Mouse (Mus musculus) hindbrain, embryonic 16.5 days (tissue): Measurements from ENCODE around the gene Ace. TPM values are rescaled to one million over a fixed set of nuclear protein-coding genes. Genes with fewer than 3 reads are reported as not detected.

ENCODE experiments used
- ATAC-seq: fragments of 200-750 bp; cut with Nextera tagmentation; 2 replicates; pipeline ENCODE4 v1.8.0; 2017; ENCODE audit warnings: moderate TSS enrichment, moderate library complexity
- H3K27ac ChIP-seq: fragments of 300-500 bp; sonication (generic); 2 replicates; pipeline ENCODE4 v1.5.1; 2014; ENCODE audit warnings: low read depth, mild to moderate bottlenecking, control low read depth, low read length, moderate library complexity
- H3K27me3 ChIP-seq: fragments of 300-500 bp; sonication (generic); replicated peaks from 2 replicates; pipeline ENCODE4 v1.6.1; 2014; ENCODE audit warnings: low read length; ENCODE audit not compliant: control insufficient read depth, insufficient read depth
- H3K36me3 ChIP-seq: fragments of 300-500 bp; sonication (generic); 2 replicates; pipeline ENCODE4 v1.6.1; 2014; ENCODE audit warnings: mild to moderate bottlenecking, low read length, moderate library complexity, mixed read lengths; ENCODE audit not compliant: control insufficient read depth, insufficient read depth
- H3K4me1 ChIP-seq: fragments of 300-500 bp; sonication (generic); 2 replicates; pipeline ENCODE4 v1.6.1; 2014; ENCODE audit warnings: low read depth, low read length; ENCODE audit not compliant: control insufficient read depth, insufficient read depth
- H3K4me2 ChIP-seq: fragments of 300-500 bp; sonication (generic); 2 replicates; pipeline ENCODE4 v1.6.1; 2014; ENCODE audit warnings: mild to moderate bottlenecking, low read length, control low read depth, moderate library complexity
- H3K4me3 ChIP-seq: fragments of 300-500 bp; sonication (generic); 2 replicates; pipeline ENCODE4 v1.5.1; 2014; ENCODE audit warnings: mild to moderate bottlenecking, low read length, control low read depth, moderate library complexity
- H3K9ac ChIP-seq: fragments of 300-500 bp; sonication (generic); 2 replicates; pipeline ENCODE4 v1.6.1; 2014; ENCODE audit warnings: low read depth, mild to moderate bottlenecking, control low read depth, low read length, moderate library complexity
- H3K9me3 ChIP-seq: fragments of 300-500 bp; sonication (generic); 2 replicates; pipeline ENCODE4 v1.6.1; 2014; ENCODE audit warnings: mild to moderate bottlenecking, low read length, moderate library complexity; ENCODE audit not compliant: control insufficient read depth
- WGBS: fragments of 180-500 bp; shearing (Covaris S2); extraction: QIAGEN DNeasy Blood & Tissue Kit; methylation state at CpG from one replicate; pipeline ENCODE4 v1.1.7; 2014; 5-methylcytosine and 5-hydroxymethylcytosine counted together
- polyA plus RNA-seq: library from polyadenylated mRNA; unstranded; fragments of >200 nt; fragmentation: Nextera tagmentation; extraction: Ambion mirVana; gene quantifications from 2 replicates; pipeline ENCODE4 v1.2.1, GENCODE M21; 2015

Gene Ace
- polyA plus RNA-seq, 1 experiment from 2014 or later, result 8.6 TPM

DNA sequence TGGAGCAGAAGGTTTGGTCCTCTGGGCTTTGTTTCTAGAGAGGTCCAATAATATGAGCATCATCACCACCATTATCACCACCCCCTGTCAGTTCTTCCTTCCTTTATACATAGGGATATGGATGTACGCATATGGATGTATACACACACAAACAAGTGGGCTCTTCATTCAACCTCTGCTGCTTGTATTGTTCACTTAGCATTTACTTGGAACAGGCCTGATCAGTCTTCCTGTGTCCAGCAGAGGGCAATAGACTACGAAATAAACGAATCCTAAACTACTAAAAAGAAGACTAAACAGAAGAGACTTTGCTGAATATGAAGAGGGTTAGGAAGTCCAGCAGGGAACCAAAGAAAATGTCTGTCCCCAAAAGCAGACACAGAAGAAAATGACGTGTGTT is 34.0 kb downstream of the Ace start:
- 53% methylated on average over 4 of the region's 4 CpGs for WGBS
- H3K36me3 ChIP-seq, result no peaks in the 10 kb centered on the region
- H3K27ac ChIP-seq, result no peak overlapping the region
- no peaks in the 10 kb centered on the region; the same call in 1 of the 2 replicates for H3K4me1 ChIP-seq
- ATAC-seq, result no peak
- no peaks in the 10 kb centered on the region for H3K9me3 ChIP-seq
- H3K27me3 ChIP-seq, result no peaks in the 10 kb centered on the region
- no peak overlapping the region for H3K4me3 ChIP-seq
- H3K9ac ChIP-seq, result no peak overlapping the region
- no peak overlapping the region for H3K4me2 ChIP-seq

DNA sequence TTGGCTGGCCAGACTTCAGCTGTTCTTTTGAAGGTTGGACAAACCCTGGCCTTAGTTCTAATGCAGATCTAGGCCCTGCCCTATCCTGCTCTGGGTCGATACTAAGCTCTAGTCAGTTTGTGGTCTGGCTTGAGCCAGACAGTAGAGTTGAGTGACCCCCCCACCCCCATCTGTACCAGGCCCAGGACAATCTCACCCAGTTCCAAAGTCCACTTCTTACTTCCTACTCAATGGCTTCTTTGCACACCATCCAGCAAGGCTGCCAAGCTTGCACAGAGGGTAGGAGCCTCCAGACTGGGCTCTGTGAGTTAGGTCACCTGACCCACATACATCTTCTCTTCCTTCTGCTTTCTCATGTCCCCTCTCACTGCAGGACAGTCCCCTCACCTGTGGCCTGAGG is 36.8 kb downstream of the Ace start:
- Histone ChIP-seq H3K9ac (no peak overlapping the region), H3K9me3 (no peaks in the 10 kb centered on the region), H3K27ac (no peak overlapping the region), H3K36me3 (no peaks in the 10 kb centered on the region), H3K4me1 (peaks cover 3% of the 10 kb centered on the region), H3K27me3 (no peaks in the 10 kb centered on the region), H3K4me2 (no peak overlapping the region), H3K4me3 (no peak overlapping the region)
- ATAC-seq, result no peak
- WGBS, result 79% methylated on average over 1 of the region's 1 CpGs

DNA sequence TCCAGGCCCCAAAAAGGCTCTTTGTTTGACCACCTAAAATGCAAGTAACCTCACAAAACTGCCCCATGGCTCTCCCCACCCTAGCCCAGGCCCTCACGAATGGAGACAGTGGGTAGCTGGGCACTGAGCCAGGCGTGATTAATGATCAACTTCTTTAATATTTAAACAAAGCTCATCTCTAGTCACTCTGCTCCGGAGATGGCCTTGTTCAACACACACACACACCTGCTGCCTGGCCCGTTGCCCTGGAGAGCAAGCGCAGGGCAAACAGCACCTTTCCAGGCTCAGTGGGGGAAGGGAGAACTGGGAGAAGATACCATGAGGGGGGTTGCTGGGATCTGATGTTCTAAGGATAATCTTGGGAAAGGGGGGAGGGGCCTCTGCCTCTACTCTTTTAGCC is 38.2 kb downstream of the Ace start:
- no peak for ATAC-seq
- Histone ChIP-seq H3K27ac (no peak overlapping the region), H3K4me3 (no peak overlapping the region), H3K9ac (no peak overlapping the region), H3K4me1 (peaks cover 3% of the 10 kb centered on the region), H3K9me3 (no peaks in the 10 kb centered on the region), H3K36me3 (no peaks in the 10 kb centered on the region), H3K4me2 (no peak overlapping the region), H3K27me3 (no peaks in the 10 kb centered on the region)
- WGBS, result 25% methylated on average over 5 of the region's 5 CpGs

DNA sequence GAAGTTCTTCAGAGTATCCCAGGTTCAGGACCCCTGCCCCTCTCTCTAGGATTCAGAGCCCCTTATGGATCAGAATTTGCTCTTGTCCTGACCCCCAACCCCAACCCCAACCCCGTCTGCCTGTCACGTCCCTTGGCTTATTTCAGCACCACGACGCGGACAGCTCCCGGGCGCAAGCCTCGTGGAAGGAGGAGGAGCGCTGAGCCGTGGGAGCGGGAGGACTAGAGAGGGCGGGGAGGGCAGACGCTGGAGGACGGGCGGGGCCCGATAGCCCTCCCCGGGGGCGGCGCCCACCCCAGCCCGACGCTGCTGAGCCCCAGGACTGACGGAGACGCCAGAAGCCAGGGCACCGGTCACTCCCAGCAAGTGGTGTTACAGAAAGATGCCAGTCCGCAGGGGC is 40.1 kb downstream of the Ace start, which contains the start of gene Kcnh6:
Gene Kcnh6 (plus strand): TSS at position 304 of the 400 bp plus-strand sequence.
- ATAC-seq, result no peak
- Histone ChIP-seq H3K4me1 (peaks cover 3% of the 10 kb centered on the region), H3K27ac (no peak within 1 kb of the TSS), H3K27me3 (no peaks in the 10 kb centered on the region), H3K4me3 (peak within 1 kb of the TSS; percentile 32), H3K9ac (peak within 1 kb of the TSS; percentile 53), H3K36me3 (no peaks in the 10 kb centered on the region), H3K9me3 (no peaks in the 10 kb centered on the region), H3K4me2 (peak within 1 kb of the TSS; percentile 68)
- 3% methylated on average over 21 of the region's 25 CpGs for WGBS

DNA sequence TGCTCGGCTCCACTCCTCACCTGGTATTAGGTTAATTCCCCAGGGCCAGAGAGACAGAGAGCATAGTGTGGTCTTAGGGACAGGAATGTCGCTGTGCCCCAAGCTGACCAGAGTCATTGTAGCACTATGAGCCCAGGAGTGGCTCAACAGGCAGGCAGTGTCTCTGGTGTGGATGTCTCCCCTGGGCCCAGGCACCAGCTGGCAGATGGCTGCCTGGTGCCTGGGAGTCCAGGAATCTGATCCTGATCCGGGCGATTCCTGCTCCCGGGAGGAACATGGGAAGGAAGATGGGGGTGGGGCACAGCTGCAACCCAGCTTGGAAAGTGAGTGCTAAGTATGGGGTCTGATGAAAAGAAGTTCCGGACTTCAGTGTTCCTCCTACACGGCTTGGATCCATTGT is 45.0 kb downstream of the Ace start:
- Histone ChIP-seq H3K9ac (no peak overlapping the region), H3K9me3 (no peaks in the 10 kb centered on the region), H3K4me2 (no peak overlapping the region), H3K4me1 (peaks cover 11% of the 10 kb centered on the region), H3K4me3 (no peak overlapping the region), H3K27ac (no peak overlapping the region), H3K27me3 (no peaks in the 10 kb centered on the region), H3K36me3 (no peaks in the 10 kb centered on the region)
- WGBS, result 51% methylated on average over 7 of the region's 7 CpGs
- no peak for ATAC-seq

DNA sequence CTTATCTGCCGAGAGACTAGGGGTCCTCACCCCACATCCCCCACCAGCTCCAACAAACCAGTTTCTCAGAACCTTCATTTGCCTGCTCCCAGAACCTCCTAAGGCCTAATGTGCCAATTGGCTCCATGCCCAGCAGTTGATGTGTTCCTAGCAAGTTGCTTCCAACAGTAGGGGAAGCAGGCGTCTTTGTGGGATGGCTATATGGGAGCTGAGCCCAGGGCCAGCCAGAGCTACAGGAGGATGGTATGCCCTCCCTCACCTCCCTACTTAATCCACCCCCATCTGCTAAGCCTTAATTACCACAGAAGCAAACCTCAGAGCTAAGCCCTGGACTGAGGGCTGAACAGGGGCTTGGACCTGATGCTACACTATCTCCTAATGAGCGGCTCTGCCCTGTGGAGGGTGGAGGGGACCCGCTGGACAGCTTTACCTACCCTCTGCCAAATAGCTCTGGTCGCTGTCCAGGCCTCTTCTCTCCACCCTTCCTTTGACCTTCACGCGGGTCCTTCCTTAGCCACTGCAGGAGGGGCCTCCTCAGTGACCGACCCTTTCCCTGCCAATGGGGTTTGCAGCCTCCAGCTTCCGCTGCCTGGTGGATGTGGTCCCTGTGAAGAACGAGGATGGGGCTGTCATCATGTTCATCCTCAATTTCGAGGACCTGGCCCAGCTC is 45.9 kb downstream of the Ace start:
- H3K36me3 ChIP-seq, result no peaks in the 10 kb centered on the region
- peak; percentile 69 for ATAC-seq
- H3K27me3 ChIP-seq, result no peaks in the 10 kb centered on the region
- H3K4me3 ChIP-seq, result no peak overlapping the region
- H3K9ac ChIP-seq, result no peak overlapping the region
- H3K9me3 ChIP-seq, result no peaks in the 10 kb centered on the region
- H3K4me2 ChIP-seq, result no peak overlapping the region
- H3K27ac ChIP-seq, result no peak overlapping the region
- peaks cover 8% of the 10 kb centered on the region; the same call in 1 of the 2 replicates for H3K4me1 ChIP-seq
- WGBS, result 56% methylated on average over 11 of the region's 11 CpGs

DNA sequence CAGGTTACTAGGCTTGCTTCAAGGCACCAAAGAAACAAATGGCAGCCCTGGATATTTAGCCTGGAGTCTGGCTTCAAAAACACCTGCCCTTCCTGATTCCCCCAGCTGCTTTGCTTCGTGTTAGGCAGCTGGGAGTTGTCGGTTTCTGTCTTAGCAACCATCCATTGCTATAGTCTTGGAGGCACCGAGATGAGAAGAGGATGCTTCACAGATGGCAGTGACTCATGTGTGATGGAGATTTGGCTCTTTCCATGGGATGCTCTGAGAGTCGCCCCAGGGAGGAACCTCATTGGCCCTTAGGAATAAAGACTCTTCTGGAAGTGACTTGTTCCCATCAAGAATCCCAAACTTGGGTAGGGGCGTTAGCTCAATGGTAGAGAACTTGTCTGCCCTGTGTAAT is 48.7 kb downstream of the Ace start:
- Histone ChIP-seq H3K4me2 (no peak overlapping the region), H3K27me3 (no peaks in the 10 kb centered on the region), H3K36me3 (no peaks in the 10 kb centered on the region), H3K9ac (no peak overlapping the region), H3K27ac (no peak overlapping the region), H3K4me1 (peaks cover 18% of the 10 kb centered on the region), H3K4me3 (no peak overlapping the region), H3K9me3 (no peaks in the 10 kb centered on the region)
- no peak for ATAC-seq
- WGBS, result 81% methylated on average over 5 of the region's 5 CpGs

DNA sequence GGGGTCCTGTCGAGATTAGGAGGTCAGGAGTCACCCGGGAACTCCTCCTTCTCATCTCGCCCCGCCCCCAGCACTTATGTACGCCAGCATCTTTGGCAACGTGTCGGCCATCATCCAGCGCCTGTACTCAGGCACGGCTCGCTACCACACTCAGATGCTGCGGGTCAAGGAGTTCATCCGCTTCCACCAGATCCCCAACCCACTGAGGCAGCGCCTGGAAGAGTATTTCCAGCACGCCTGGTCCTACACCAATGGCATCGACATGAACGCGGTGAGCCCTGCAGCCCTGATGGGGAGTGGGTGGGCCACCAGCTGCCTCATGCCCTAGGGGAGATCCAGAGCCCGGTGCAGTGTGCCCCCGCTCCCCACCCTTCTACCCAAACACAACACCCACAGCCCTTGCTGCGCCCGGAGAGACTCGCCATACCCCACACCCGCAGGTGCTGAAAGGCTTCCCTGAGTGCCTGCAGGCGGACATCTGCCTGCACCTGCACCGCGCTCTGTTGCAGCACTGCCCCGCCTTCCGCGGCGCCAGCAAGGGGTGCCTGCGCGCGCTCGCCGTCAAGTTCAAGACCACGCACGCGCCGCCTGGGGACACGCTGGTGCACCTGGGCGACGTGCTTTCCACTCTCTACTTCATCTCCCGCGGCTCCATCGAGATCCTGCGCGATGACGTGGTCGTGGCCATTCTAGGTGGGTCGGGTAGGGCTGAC is 52.5 kb downstream of the Ace start:
- peak; percentile 86 for ATAC-seq

DNA sequence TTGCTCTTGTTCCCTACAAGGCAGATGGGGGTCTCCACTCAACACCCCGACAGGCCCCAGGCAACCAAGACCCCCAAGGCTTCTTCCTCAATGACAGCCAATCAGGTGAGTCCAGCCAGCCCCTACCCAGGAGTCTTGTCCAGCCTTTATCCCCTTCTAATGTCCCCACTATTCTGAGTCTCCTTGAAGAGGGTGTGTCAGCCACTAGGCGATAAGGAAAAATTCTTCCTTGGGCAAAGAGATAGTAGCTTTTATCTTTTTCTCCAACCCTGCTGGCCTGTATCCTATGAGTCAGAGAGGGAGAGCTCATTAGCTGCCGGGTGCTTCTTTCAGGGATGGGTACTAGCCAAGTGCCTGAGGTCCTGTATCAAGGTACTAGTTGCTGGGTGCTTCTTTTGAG is 58.0 kb downstream of the Ace start:
- Histone ChIP-seq H3K27me3 (no peaks in the 10 kb centered on the region), H3K27ac (no peak overlapping the region), H3K4me2 (no peak overlapping the region), H3K9ac (no peak overlapping the region), H3K36me3 (no peaks in the 10 kb centered on the region), H3K4me1 (peaks cover 4% of the 10 kb centered on the region), H3K4me3 (no peak overlapping the region), H3K9me3 (no peaks in the 10 kb centered on the region)
- WGBS, result 79% methylated on average over 3 of the region's 3 CpGs
- ATAC-seq, result no peak

More for the DNA sequence above, 52.5 kb downstream of the Ace start:
- H3K4me1 ChIP-seq, result peaks cover 10% of the 10 kb centered on the region
- H3K36me3 ChIP-seq, result no peaks in the 10 kb centered on the region
- H3K27ac ChIP-seq, result peak overlapping the region; percentile 57
- peak overlapping the region; percentile 76 for H3K4me2 ChIP-seq
- H3K9ac ChIP-seq, result peak overlapping the region; percentile 68
- H3K27me3 ChIP-seq, result no peaks in the 10 kb centered on the region
- H3K4me3 ChIP-seq, result peak overlapping the region; percentile 54
- H3K9me3 ChIP-seq, result no peaks in the 10 kb centered on the region
- WGBS, result 1% methylated on average over 50 of the region's 50 CpGs
